Mouse (Mus musculus) limb, embryonic 14.5 days (tissue): Measurements from ENCODE around the gene U2surp. TPM values are rescaled to one million over a fixed set of nuclear protein-coding genes. Genes with fewer than 3 reads are reported as not detected.

Experiments used
- ATAC-seq: fragments of 200-750 bp; cut with Nextera tagmentation; 2 replicates; pipeline ENCODE4 v1.8.0; 2017; ENCODE audit warnings: low read depth, moderate number of reproducible peaks, moderate TSS enrichment; ENCODE audit not compliant: low FRiP score
- DNase-seq: peaks from one replicate; pipeline ENCODE4 v3.0.0-alpha.2; 2015; ENCODE audit warnings: low spot score
- H3K27ac ChIP-seq: fragments of 300-500 bp; sonication (generic); replicated peaks from 2 replicates; pipeline ENCODE4 v1.5.1; 2014; ENCODE audit warnings: low read depth, mild to moderate bottlenecking, low read length, moderate library complexity, mixed read lengths
- H3K27me3 ChIP-seq: fragments of 300-500 bp; sonication (generic); 2 replicates; pipeline ENCODE4 v1.6.1; 2014; ENCODE audit warnings: low read length, mixed read lengths; ENCODE audit not compliant: control insufficient read depth, insufficient read depth
- H3K36me3 ChIP-seq: fragments of 300-500 bp; sonication (generic); 2 replicates; pipeline ENCODE4 v1.6.1; 2014; ENCODE audit warnings: mild to moderate bottlenecking, low read length, moderate library complexity, mixed read lengths; ENCODE audit not compliant: control insufficient read depth, insufficient read depth
- H3K4me1 ChIP-seq: fragments of 300-500 bp; sonication (generic); 2 replicates; pipeline ENCODE4 v1.6.1; 2014; ENCODE audit warnings: antibody characterized with exemption, low read length, mixed read lengths; ENCODE audit not compliant: control insufficient read depth, insufficient read depth
- H3K4me2 ChIP-seq: fragments of 300-500 bp; sonication (generic); replicated peaks from 2 replicates; pipeline ENCODE4 v1.6.1; 2014; ENCODE audit warnings: low read depth, mild to moderate bottlenecking, low read length, moderate library complexity; ENCODE audit not compliant: severe bottlenecking
- H3K4me3 ChIP-seq: fragments of 300-500 bp; sonication (generic); replicated peaks from 2 replicates; pipeline ENCODE4 v1.5.1; 2014; ENCODE audit warnings: low read length
- H3K9ac ChIP-seq: fragments of 300-500 bp; sonication (generic); 2 replicates; pipeline ENCODE4 v1.6.1; 2014; ENCODE audit warnings: mild to moderate bottlenecking, low read depth, low read length, moderate library complexity; ENCODE audit not compliant: severe bottlenecking
- H3K9me3 ChIP-seq: fragments of 300-500 bp; sonication (generic); 2 replicates; pipeline ENCODE4 v1.6.1; 2016; ENCODE audit warnings: low read length; ENCODE audit not compliant: control insufficient read depth
- POLR2A ChIP-seq: fragments of 200-500 bp; IDR thresholded peaks from 2 replicates; pipeline ENCODE4 v1.8.0; 2012; ENCODE audit warnings: inconsistent platforms, mild to moderate bottlenecking, moderate library complexity, borderline replicate concordance; ENCODE audit not compliant: insufficient read depth, insufficient read length; ENCODE audit errors: extremely low read depth
- WGBS: fragments of 180-500 bp; shearing (Covaris S2); extraction: QIAGEN DNeasy Blood & Tissue Kit; methylation state at CpG from one replicate; pipeline ENCODE4 v1.1.7; 2014; 5-methylcytosine and 5-hydroxymethylcytosine counted together
- polyA plus RNA-seq, 2 experiments: library from polyadenylated mRNA; depleted of rRNA in 1 of 2; stranded (reverse) in 1 of 2; unstranded in 1 of 2; fragments of >200 nt; fragmentation: Nextera tagmentation in 1 of 2; extraction: Ambion mirVana in 1 of 2; gene quantifications; 2 replicates each; pipeline versions ENCODE4 v1.2.1 to v1.2.3; 2012 to 2014

U2surp gene
- polyA plus RNA-seq, 2 experiments = 35.3 to 115 TPM

- ATAC-seq (no peak; the same call in 1 of the 2 replicates), DNase-seq (no peak)
- 5% methylated on average over 21 of the region's 21 CpGs for WGBS
- Histone ChIP-seq H3K36me3 (no peaks in the 10 kb centered on the region), H3K9ac (peak overlapping the region; percentile 94), H3K4me1 (peaks cover 13% of the 10 kb centered on the region), H3K9me3 (no peaks in the 10 kb centered on the region), H3K27ac (peak overlapping the region; percentile 81; the same call in 1 of the 2 replicates), H3K4me3 (peak overlapping the region; percentile 98), H3K4me2 (peak overlapping the region; percentile 73), H3K27me3 (no peaks in the 10 kb centered on the region)
- no peak for TF ChIP-seq POLR2A
These were observed 947 bp downstream of the U2surp start for GRCm38 (mm10) chr9:95510693-95511404.

DNA sequence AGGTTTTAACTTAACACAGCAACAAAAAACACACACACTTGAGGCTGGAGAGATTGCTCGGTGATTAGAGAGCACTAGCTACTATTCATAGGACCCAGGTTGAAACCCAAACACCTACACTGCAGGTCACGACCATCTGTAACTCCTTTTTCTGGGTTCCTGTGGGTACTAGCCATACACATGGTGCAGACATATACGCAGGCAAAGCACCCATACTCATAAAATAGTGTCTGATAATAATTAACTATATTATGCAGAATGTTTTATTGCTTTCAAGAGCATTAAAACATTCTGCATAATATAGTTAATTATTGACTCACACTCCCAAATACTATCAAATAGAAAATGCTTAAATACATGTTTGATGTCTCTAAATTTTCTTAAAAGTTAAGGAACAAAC, 6.1 kb downstream of the U2surp start:
- Histone ChIP-seq H3K27ac (no peak overlapping the region), H3K4me3 (no peak overlapping the region), H3K36me3 (peaks cover 3% of the 10 kb centered on the region; the same call in 1 of the 2 replicates), H3K27me3 (no peaks in the 10 kb centered on the region), H3K4me2 (no peak overlapping the region), H3K9ac (no peak overlapping the region), H3K4me1 (peaks cover 6% of the 10 kb centered on the region), H3K9me3 (no peaks in the 10 kb centered on the region)
- DNase-seq (no peak), ATAC-seq (no peak)
- 82% methylated on average over 3 of the region's 3 CpGs for WGBS
- TF ChIP-seq POLR2A = no peak

- Histone ChIP-seq H3K27me3 (no peaks in the 10 kb centered on the region), H3K4me1 (no peaks in the 10 kb centered on the region), H3K36me3 (peaks cover 24% of the 10 kb centered on the region), H3K27ac (no peak overlapping the region), H3K9ac (no peak overlapping the region), H3K9me3 (no peaks in the 10 kb centered on the region), H3K4me3 (no peak overlapping the region), H3K4me2 (no peak overlapping the region)
- TF ChIP-seq POLR2A = no peak
- no peak for DNase-seq
- no peak for ATAC-seq
These were observed 11.9 kb downstream of the U2surp start for GRCm38 (mm10) chr9:95499848-95500247.

DNA sequence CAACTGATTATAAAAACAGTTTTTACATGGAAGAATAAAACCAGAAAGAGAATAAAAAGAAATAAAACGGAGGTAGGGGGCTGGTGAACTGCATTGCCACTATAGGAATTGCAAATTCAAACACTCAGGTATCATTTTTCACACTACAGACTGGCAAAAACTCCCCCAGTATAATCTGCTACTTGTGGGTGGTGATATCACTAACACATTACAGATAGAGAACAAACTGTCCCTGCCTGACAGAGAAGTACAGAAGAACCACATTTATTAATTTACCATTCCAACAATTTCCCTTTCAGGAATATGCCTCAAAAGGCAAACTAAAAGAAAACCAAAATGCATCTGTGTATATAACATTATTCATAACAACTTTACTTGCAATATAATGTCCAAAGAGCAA, 16.8 kb downstream of the U2surp start:
- no peaks in the 10 kb centered on the region for H3K4me1 ChIP-seq
- TF ChIP-seq POLR2A = no peak
- H3K4me2 ChIP-seq = no peak overlapping the region
- no peak overlapping the region for H3K9ac ChIP-seq
- no peak for DNase-seq
- H3K27ac ChIP-seq = no peak overlapping the region
- no peak for ATAC-seq
- H3K36me3 ChIP-seq = peaks cover 42% of the 10 kb centered on the region
- no peaks in the 10 kb centered on the region for H3K27me3 ChIP-seq
- 86% methylated on average over 1 of the region's 1 CpGs for WGBS
- no peak overlapping the region for H3K4me3 ChIP-seq
- no peaks in the 10 kb centered on the region for H3K9me3 ChIP-seq

DNA sequence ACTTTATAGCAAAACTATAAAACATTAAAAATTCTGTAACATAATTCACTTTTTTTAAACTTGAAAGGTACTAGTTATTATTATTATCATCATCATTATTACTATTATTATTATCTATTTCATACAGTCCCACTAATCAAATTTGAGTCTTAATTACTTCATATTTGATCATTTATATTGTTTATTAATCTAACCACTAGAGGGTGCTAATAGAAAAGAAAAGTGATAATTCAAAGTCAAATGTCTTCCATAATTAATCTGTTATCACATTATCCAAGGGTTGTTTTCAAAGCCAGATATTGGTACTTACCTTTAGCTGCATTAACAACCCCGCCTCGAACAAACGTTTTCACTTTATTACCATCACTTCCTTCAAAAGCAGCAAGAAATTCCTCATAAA, 18.4 kb downstream of the U2surp start:
- 81% methylated on average over 3 of the region's 3 CpGs for WGBS
- DNase-seq (no peak), ATAC-seq (no peak)
- no peak overlapping the region for H3K4me3 ChIP-seq
- peaks cover 50% of the 10 kb centered on the region for H3K36me3 ChIP-seq
- H3K4me1 ChIP-seq = no peaks in the 10 kb centered on the region
- H3K27me3 ChIP-seq = no peaks in the 10 kb centered on the region
- H3K27ac ChIP-seq = no peak overlapping the region
- no peak overlapping the region for H3K4me2 ChIP-seq
- H3K9me3 ChIP-seq = no peaks in the 10 kb centered on the region
- no peak overlapping the region for H3K9ac ChIP-seq
- no peak for TF ChIP-seq POLR2A
